Mouse (Mus musculus) c-Kit-positive CD71-positive TER-119-negative erythroid progenitor cells, embryonic 14.5 days (primary cell): Measurements from ENCODE around the gene Hist1h1e.

Experiments
- DNase-seq: peaks from one replicate; pipeline ENCODE4 v3.0.0-alpha.2; 2013; ENCODE audit warnings: low read depth

The Hist1h1e gene

DNA sequence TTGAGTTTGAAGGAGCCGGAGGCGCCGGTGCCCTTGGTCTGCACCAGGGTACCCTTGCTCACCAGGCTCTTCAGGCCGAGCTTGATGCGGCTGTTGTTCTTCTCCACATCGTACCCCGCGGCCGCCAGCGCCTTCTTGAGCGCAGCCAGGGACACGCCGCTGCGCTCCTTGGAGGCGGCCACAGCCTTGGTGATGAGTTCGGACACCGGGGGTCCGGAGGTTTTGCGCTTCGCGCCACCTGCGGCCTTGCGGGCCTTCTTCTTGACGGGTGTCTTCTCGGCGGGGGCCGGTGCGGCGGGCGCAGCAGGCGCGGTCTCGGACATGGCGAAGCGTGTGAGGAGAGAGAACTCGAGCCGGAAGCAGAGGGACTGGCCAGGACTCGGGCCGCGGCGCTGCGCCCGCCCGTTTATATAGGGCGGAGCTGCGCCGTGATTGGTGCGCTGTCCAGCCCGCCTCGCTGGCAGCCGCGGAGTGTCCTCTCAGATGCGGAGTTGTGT, at the start of gene Hist1h1e:
Gene Hist1h1e, minus strand, starts transcription at position 384 of the 497 bp plus-strand sequence.
- DNase-seq, result peak; percentile 66

GRCm38 (mm10) chr13:23662536-23662935, 40.2 kb upstream of the Hist1h1e start:
- DNase-seq, result no peak

- DNase-seq, result no peak
Measured at GRCm38 (mm10) chr13:23659636-23660366, 37.4 kb upstream of the Hist1h1e start.

GRCm38 (mm10) chr13:23630653-23631052, 8.3 kb upstream of the Hist1h1e start:
- DNase-seq, result no peak

DNA sequence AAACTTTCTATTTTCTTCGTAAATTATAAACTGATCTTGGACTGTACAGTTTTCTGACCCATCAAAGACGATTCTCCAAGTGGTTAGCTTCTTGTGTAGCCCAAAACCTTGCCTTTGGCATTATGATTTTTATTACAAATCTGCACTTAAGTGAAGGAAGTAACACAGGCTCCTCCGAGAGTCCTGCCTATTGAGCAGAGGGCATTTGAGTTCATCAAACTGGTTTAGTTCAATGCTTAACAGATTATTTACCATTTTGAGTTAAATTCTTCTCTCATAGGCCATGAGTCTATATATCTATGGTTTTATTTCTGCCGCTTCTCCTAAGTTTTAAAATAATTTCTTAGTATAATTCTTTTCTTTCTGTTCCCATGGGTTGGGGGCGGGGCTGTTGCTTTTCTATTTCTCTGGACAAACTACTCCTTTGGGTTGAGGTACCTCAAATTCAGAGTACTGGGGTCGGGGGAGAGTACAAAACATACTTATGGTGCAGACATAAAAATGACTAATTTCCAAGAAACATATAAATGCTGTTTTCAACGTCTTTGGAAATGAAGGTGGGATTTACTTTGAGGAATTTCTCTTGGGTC, 598 bp upstream of the Hist1h1e start:
- no peak for DNase-seq

GRCm38 (mm10) chr13:23621532-23622174, 705 bp downstream of the Hist1h1e start:
- peak; percentile 89 for DNase-seq

DNA sequence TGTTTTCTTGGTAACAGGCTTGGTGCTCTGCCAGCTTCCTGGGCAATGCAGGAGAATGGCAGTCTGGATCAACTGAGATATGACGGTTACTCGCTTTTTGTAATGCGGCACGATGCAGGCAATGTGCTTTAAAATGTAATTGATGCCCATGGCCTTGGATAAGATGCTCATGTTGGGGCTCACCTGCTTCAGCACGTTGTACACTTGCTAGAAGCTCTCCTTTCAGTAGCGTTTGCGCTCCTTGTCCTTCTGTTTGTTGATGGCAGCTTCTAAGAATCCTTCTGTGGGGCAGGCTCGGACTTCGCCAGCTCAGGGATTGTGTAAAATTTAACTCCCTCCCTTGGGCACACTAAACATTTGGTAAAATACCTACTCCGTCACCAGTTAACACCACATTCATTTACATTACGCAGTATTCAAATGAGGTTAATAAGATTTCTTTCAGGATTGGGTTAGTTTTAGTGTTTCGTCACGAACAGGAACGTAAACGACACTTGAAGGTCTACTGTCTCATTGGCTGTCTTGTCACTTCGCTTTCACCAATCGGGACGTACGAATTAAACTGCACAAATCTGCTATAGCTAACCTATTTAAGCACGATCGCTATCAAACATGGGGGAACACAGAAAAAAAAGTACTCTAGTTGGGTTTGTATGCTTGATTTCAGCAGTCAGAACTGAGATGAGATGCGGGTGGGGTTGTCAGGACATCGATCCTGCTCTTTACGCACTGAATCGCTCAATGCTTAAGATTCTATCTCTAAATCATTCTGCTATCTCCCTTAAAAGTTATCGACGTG, 1.4 kb downstream of the Hist1h1e start, which contains the start of gene Hist1h2be:
Gene Hist1h2be, minus strand, starts transcription at position 392 of the 799 bp plus-strand sequence.
- DNase-seq, result peak; percentile 93

DNA sequence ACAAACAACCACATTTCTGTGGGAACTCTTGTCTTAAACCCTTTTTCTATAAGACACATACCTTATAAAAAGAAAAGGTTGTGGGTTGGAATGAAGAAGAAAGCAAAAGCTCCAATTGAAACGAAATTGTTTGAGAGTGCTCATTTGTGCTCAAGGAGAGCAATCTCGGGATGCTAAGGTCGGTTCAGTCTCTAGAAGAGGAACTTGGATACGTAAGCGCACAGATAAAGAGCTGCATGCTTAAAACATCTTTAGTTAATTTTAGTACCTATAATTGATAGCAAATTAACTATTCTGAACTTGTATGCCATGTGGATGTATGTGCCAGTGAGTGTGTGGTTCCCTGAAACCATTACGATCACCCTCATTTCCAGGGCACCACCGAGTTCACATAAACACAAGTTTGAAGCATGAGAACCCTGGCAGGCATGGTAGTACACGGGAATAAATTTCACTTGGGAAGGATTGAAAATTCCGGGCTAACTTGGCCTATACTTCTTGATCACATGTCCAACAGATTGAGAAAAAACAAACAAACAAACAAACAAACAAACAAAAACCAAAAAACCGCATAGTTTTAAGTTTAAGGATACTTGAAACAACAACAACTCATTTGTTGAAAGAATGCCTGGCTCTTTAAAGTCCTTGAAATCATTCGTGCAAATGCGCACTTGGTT, 2.2 kb downstream of the Hist1h1e start:
- DNase-seq, result no peak

DNA sequence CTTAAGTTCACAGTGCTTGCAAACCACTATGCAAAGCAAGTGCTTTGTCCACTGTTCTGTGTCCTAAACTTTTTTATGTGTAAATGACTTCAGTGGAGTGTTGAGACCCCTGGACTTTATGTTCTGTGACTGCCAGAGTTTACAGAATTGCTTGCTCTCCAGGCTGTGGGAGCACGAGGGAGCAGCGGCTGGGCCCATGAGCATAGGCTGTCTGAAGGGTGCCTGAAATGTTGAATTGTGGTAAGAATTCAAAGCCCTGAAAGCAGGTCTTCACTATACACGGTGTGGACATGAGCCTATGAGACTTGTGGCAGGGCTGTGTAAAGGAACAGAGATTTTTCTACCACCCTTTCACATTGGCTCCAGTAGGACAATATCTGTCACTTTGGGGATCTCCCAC, 10.7 kb downstream of the Hist1h1e start:
- no peak for DNase-seq

- no peak for DNase-seq
Measured at GRCm38 (mm10) chr13:23610393-23610792, 12.0 kb downstream of the Hist1h1e start.

DNA sequence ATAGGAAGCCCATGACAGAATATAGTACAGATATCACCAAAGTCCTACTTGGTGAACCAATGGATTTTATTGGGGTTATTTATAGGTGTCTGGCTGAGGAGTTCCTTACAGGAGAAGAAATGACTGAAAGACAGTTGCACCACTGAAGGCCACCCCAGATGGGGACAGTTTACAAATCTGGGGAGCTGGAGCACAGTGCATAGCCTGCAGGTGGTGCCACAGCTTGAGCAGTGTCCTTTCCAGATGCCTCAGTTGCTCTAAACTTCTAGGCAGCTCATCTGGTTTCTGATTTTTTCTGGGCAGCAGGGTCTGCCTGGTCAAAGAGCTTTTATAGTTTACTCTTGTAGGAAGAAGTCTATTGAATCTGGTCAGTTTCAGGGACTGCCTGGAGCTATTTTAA, 12.5 kb downstream of the Hist1h1e start:
- no peak for DNase-seq

GRCm38 (mm10) chr13:23609209-23609608, 13.1 kb downstream of the Hist1h1e start:
- no peak for DNase-seq

DNA sequence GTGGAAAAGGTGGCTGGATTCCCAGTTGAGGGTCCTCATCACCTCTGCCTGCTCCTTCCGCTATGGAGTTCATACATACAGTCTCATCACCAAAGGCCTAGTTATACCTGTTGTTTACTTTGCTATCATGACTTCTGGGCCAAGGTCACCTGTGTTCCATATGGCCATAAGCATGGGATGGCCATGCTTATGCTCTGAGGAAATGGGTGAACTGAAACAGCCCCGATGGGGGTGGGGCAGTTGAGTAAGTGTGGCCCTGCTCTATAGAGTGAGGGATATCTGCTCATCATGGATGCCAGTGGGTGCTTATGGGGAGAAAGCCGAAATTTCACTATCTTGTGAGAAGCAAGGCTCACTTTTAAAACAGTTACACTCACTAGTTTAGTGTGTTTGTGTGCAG, 17.3 kb downstream of the Hist1h1e start:
- no peak for DNase-seq

DNA sequence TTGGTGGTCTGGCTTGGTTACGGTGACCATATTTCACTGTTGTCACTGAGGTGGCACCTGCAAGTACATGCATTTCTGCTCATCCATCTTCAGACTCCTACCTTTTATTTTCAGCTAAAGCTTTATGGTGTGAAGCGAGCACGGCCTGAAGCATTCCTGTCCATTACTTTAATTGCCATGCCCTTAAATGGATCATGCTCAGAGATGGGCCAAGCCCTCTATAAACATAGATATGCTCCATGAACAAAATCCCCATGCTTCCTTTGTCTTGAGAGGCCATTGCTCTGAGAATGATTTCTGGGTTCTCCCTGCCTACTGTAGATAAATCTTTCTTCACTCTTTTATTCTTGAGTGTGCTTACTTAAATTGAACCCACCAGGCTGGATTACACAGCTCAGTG, 17.9 kb downstream of the Hist1h1e start:
- DNase-seq, result no peak

- no peak for DNase-seq
Measured at GRCm38 (mm10) chr13:23603182-23603699, 19.1 kb downstream of the Hist1h1e start.

DNA sequence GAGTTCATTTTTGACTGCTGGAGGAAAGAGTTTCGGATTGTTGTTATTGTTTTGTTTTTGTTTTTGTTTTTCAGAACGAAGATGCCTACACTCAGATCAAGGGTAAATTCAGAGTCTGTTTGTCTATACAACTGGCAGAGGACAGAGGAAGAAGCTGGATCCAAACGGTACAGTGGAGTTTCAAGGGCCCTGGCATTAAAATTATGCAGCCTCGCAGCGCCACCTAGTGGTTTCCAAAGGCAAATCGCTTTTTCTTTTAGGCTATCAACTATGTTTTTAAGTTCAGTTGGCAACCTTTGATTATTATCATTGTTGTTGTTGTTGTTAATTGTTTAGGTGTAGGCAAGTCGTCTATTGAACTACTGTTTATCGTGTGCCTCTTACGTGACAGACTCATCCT, 24.4 kb downstream of the Hist1h1e start:
- no peak for DNase-seq

GRCm38 (mm10) chr13:23595622-23596372, 26.6 kb downstream of the Hist1h1e start:
- no peak for DNase-seq

DNA sequence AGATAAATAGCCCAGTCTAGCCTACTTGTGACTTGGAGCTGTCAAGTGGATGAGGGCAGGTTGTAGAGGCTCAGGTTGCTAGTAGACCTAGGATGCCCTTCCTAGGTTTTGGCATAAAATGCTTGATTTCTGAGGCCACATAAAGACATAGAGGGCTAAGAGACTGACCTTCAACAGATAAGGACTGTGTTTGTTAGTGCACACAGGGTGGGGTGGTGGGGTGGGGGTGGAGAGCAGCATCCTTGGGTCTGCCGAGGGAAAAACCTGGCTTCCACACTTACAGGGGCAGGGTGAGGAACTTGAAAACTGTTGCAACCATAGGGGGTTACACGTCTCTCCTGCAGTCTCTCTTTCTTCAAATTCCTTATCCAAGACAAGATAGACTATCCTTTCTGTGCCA, 27.2 kb downstream of the Hist1h1e start:
- no peak for DNase-seq

DNA sequence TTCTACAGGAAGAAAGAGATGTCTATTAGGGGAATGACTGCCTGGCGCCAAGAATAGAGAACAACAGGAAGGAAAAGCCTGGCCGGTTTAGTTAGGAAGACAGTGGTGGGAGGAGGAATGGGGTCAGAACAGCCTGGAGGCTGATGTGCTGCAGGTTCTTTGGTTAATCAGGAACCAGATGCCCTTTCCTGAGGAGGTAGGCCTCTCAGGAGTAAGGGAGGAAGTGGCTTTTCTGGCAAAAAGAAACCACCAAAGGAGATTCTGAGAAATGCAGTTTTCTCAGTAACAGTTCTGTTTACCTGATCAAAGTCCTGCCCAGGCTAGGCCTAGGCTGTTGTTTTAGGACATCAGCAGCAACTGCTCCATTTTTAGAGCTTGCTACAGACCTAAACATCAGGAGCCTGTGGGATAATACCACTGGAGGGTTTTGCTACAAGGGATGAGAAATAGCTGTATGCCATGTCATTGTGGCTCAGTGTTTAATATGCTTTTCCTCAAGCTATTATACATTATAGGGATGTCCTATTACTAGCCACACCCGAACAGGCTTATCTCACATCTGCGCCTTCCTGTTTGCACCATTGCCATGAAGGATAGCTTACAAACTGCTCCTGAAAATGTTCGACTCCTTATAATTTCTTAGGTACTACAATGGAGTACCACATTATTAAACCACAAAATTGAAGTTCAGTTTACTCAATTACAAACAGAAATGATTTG, 29.1 kb downstream of the Hist1h1e start:
- DNase-seq, result no peak

DNA sequence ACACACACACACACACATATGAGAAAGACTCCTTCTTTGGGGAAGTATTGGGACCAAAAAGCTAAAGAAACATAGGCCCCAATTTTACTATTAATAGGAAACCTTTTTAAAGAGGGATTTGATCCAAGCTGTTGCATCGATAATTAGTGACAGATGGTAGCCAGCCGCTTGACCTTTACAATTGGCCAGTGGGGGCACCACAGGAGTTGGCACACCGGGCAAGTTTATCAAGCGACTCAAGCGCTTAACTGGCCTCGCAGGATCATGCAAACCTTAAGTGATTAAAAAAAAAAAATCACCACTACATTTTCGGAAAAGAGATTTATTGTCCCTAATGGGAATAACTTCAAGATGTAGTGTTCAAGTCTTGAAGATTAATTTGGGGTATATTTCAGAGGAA, 29.7 kb downstream of the Hist1h1e start:
- no peak for DNase-seq
